Mouse (Mus musculus) embryonic fibroblast, embryonic 13.5 days (primary cell): Measurements from ENCODE around the gene Fbxw5.

Experiments
- CTCF ChIP-seq: IDR thresholded peaks from 2 replicates; pipeline ENCODE4 v1.5.1; 2011; ENCODE audit warnings: mild to moderate bottlenecking, control low read depth, low read length, moderate library complexity, borderline replicate concordance; ENCODE audit not compliant: insufficient read depth
- POLR2A ChIP-seq: IDR thresholded peaks from 2 replicates; pipeline ENCODE4 v1.6.1; 2011; ENCODE audit warnings: low read depth, mild to moderate bottlenecking, control low read depth, low read length, moderate library complexity

DNA sequence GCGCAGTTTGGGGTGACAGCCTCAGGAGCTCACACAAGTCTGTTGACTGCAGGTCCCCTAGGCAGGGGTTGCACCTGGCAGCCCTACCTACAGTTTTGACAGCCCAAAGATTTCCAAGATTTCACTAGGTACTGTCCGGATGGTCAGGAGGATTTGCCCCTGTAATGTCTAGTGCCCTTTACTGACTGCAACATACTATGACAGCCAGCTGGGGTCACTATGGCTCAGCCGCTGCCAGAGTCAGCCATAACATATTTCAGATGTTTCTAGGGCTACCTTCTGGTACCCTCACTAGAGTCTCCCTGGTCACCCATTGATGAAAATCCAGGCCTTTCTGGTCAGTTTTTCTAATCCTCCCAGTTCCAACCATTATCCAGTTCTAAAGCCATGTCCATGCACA, 9.4 kb downstream of the Fbxw5 start:
- TF ChIP-seq CTCF = peak; percentile 21; the same call in 1 of the 2 replicates
- no peak for TF ChIP-seq POLR2A
